Mouse (Mus musculus): ENCODE results near the gene Ppm1a. TPM values are rescaled to one million over a fixed set of nuclear protein-coding genes. Genes with fewer than 3 reads are reported as not detected.

Ppm1a gene
- total and polyA plus RNA-seq, 3 experiments, result 15.7 to 154 (median 75.8) TPM

GRCm38 (mm10) chr12:72843135-72843534 lies 85.9 kb downstream of the Ppm1a start:
- Histone ChIP-seq H3K27me3 (ENCODE audit: insufficient read depth, low read length) (no peaks in the 10 kb centered on the region; the same call in 1 of the 2 replicates), H3K36me3 (replicated peaks) (no peaks in the 10 kb centered on the region), H3K4me3 (ENCODE audit: low read depth, low read length) (no peak overlapping the region; the same call in 1 of the 2 replicates), H3K9me3 (replicated peaks) (peaks cover 9% of the 10 kb centered on the region), H3K4me1 (ENCODE audit: insufficient read depth, low read depth, low read length) (peaks cover 21% of the 10 kb centered on the region)
- 0 out of 2 replicates have a peak, but pooled peaks have one; percentile 16 for ATAC-seq (ENCODE audit: extremely low read depth, insufficient number of reproducible peaks, low FRiP score, poor library complexity, severe bottlenecking)
- no peak for TF ChIP-seq POLR2AphosphoS5 (IDR thresholded peaks at IDR 0.05; ENCODE audit: insufficient replicate concordance, low read depth, low read length)
- no peak for TF ChIP-seq GATA1 (IDR thresholded peaks at IDR 0.05; ENCODE audit: borderline replicate concordance, low read length)
- TF ChIP-seq TAL1 (conservative IDR thresholded peaks at IDR 0.05; ENCODE audit: low read depth, low read length), result no peak
- TF ChIP-seq GATA2 (IDR thresholded peaks at IDR 0.05; ENCODE audit: borderline replicate concordance, low read depth, low read length), result no peak
- peak; percentile 42; the same call in 1 of the 2 replicates for TF ChIP-seq CTCF (IDR thresholded peaks at IDR 0.05; ENCODE audit: low read depth, low read length)
- DNase-seq (ENCODE audit: low spot score), result peak; percentile 30

DNA sequence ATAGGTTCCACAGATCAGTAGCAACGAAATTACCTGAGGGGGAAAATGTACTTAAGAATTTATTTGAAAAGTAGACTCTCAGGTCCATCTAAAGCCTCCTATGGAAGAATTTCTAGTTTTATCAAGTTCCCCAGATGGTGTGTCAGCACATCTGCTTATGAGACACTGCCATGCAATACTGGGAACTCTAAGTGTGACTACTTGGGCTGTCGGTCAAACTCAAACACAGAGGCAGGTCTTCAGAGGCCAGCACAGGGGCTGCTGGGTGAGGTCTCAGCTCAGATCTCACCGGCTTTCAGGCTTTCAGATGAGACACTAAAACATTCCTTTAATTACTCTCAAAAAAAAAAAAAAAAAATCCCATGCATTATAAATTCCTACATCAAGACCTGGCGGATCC lies 86.3 kb downstream of the Ppm1a start:
- H3K9me3 ChIP-seq (replicated peaks), result peaks cover 9% of the 10 kb centered on the region
- DNase-seq (ENCODE audit: low spot score), result peak; percentile 50
- no peaks in the 10 kb centered on the region; the same call in 1 of the 2 replicates for H3K27me3 ChIP-seq (ENCODE audit: insufficient read depth, low read length)
- ATAC-seq (ENCODE audit: extremely low read depth, insufficient number of reproducible peaks, low FRiP score, poor library complexity, severe bottlenecking), result peak; percentile 51
- H3K36me3 ChIP-seq (replicated peaks), result no peaks in the 10 kb centered on the region
- TF ChIP-seq CTCF (IDR thresholded peaks at IDR 0.05; ENCODE audit: low read depth, low read length) (no peak), GATA1 (IDR thresholded peaks at IDR 0.05; ENCODE audit: borderline replicate concordance, low read length) (no peak), GATA2 (IDR thresholded peaks at IDR 0.05; ENCODE audit: borderline replicate concordance, low read depth, low read length) (no peak), TAL1 (conservative IDR thresholded peaks at IDR 0.05; ENCODE audit: low read depth, low read length) (0 out of 2 replicates have a peak, but pooled peaks have one; percentile 12), POLR2AphosphoS5 (IDR thresholded peaks at IDR 0.05; ENCODE audit: insufficient replicate concordance, low read depth, low read length) (no peak)
- peaks cover 21% of the 10 kb centered on the region for H3K4me1 ChIP-seq (ENCODE audit: insufficient read depth, low read depth, low read length)
- H3K4me3 ChIP-seq (ENCODE audit: low read depth, low read length), result peak overlapping the region; percentile 71

GRCm38 (mm10) chr12:72843973-72844620 lies 86.8 kb downstream of the Ppm1a start:
- TF ChIP-seq GATA1 (IDR thresholded peaks at IDR 0.05; ENCODE audit: borderline replicate concordance, low read length) (no peak), TAL1 (conservative IDR thresholded peaks at IDR 0.05; ENCODE audit: low read depth, low read length) (no peak), CTCF (IDR thresholded peaks at IDR 0.05; ENCODE audit: low read depth, low read length) (no peak), GATA2 (IDR thresholded peaks at IDR 0.05; ENCODE audit: borderline replicate concordance, low read depth, low read length) (no peak), POLR2AphosphoS5 (IDR thresholded peaks at IDR 0.05; ENCODE audit: insufficient replicate concordance, low read depth, low read length) (no peak)
- Histone ChIP-seq H3K4me3 (ENCODE audit: low read depth, low read length) (peak overlapping the region; percentile 71), H3K9me3 (replicated peaks) (peaks cover 9% of the 10 kb centered on the region), H3K27me3 (ENCODE audit: insufficient read depth, low read length) (peaks cover under 1% of the 10 kb centered on the region; the same call in 1 of the 2 replicates), H3K4me1 (ENCODE audit: insufficient read depth, low read depth, low read length) (peaks cover 21% of the 10 kb centered on the region), H3K36me3 (replicated peaks) (no peaks in the 10 kb centered on the region)
- ATAC-seq (ENCODE audit: extremely low read depth, insufficient number of reproducible peaks, low FRiP score, poor library complexity, severe bottlenecking) (peak; percentile 94), DNase-seq (ENCODE audit: low spot score) (peak; percentile 98)

- Histone ChIP-seq H3K4me3 (ENCODE audit: low read depth, low read length) (no peak overlapping the region), H3K4me1 (ENCODE audit: insufficient read depth, low read depth, low read length) (peaks cover 21% of the 10 kb centered on the region), H3K27me3 (ENCODE audit: insufficient read depth, low read length) (peaks cover 3% of the 10 kb centered on the region; the same call in 1 of the 2 replicates), H3K36me3 (replicated peaks) (no peaks in the 10 kb centered on the region), H3K9me3 (replicated peaks) (peaks cover 7% of the 10 kb centered on the region)
- TF ChIP-seq CTCF (IDR thresholded peaks at IDR 0.05; ENCODE audit: low read depth, low read length) (no peak), GATA2 (IDR thresholded peaks at IDR 0.05; ENCODE audit: borderline replicate concordance, low read depth, low read length) (no peak), TAL1 (conservative IDR thresholded peaks at IDR 0.05; ENCODE audit: low read depth, low read length) (no peak), POLR2AphosphoS5 (IDR thresholded peaks at IDR 0.05; ENCODE audit: insufficient replicate concordance, low read depth, low read length) (no peak), GATA1 (IDR thresholded peaks at IDR 0.05; ENCODE audit: borderline replicate concordance, low read length) (no peak)
- DNase-seq (ENCODE audit: low spot score) (no peak), ATAC-seq (ENCODE audit: extremely low read depth, insufficient number of reproducible peaks, low FRiP score, poor library complexity, severe bottlenecking) (no peak)
These were observed 88.7 kb downstream of the Ppm1a start for GRCm38 (mm10) chr12:72845946-72846345.

GRCm38 (mm10) chr12:72847725-72848124 lies 90.5 kb downstream of the Ppm1a start:
- peaks cover 19% of the 10 kb centered on the region for H3K4me1 ChIP-seq (ENCODE audit: insufficient read depth, low read depth, low read length)
- H3K27me3 ChIP-seq (ENCODE audit: insufficient read depth, low read length), result peaks cover 3% of the 10 kb centered on the region; the same call in 1 of the 2 replicates
- peak; percentile 46 for DNase-seq (ENCODE audit: low spot score)
- H3K9me3 ChIP-seq (replicated peaks), result no peaks in the 10 kb centered on the region
- no peaks in the 10 kb centered on the region for H3K36me3 ChIP-seq (replicated peaks)
- no peak overlapping the region for H3K4me3 ChIP-seq (ENCODE audit: low read depth, low read length)
- TF ChIP-seq TAL1 (conservative IDR thresholded peaks at IDR 0.05; ENCODE audit: low read depth, low read length) (no peak), CTCF (IDR thresholded peaks at IDR 0.05; ENCODE audit: low read depth, low read length) (0 out of 2 replicates have a peak, but pooled peaks have one; percentile 59)
- no peak for ATAC-seq (ENCODE audit: extremely low read depth, insufficient number of reproducible peaks, low FRiP score, poor library complexity, severe bottlenecking)

Other genes with a start within 250 kb of the Ppm1a start
- 12.8 and 12.9 TPM in 2 replicates for gene Pcnx4, start 221.1 kb upstream of the Ppm1a start, total RNA-seq (2014; fragmentation: Nextera tagmentation)
- gene Pcnx4, start 221.1 kb upstream of the Ppm1a start, total RNA-seq (2017), result 4.5 and 5.6 TPM in 2 replicates
- 1.7 and 2.1 TPM in 2 replicates for gene Pcnx4, start 221.1 kb upstream of the Ppm1a start, polyA plus RNA-seq (2012)
- gene Gm4756, start 107.8 kb upstream of the Ppm1a start, total RNA-seq (2014; fragmentation: Nextera tagmentation), result not detected in 2 replicates
- gene Gm4756, start 107.8 kb upstream of the Ppm1a start, total RNA-seq (2017), result 0.12 and 0.16 TPM in 2 replicates
- gene Gm4756, start 107.8 kb upstream of the Ppm1a start, polyA plus RNA-seq (2012), result not detected in 2 replicates
- 10.9 and 14.4 TPM in 2 replicates for gene Dhrs7, start 92.5 kb upstream of the Ppm1a start, total RNA-seq (2014; fragmentation: Nextera tagmentation)
- 31.6 and 37.4 TPM in 2 replicates for gene Dhrs7, start 92.5 kb upstream of the Ppm1a start, total RNA-seq (2017)
- gene Dhrs7, start 92.5 kb upstream of the Ppm1a start, polyA plus RNA-seq (2012), result 4.3 and 7.2 TPM in 2 replicates
- gene Six6, start 182.4 kb downstream of the Ppm1a start, total RNA-seq (2014; fragmentation: Nextera tagmentation), result not detected in 2 replicates
- gene Six6, start 182.4 kb downstream of the Ppm1a start, total RNA-seq (2017), result 0.06 and 0.16 TPM in 2 replicates
- gene Six6, start 182.4 kb downstream of the Ppm1a start, polyA plus RNA-seq (2012), result not detected in 2 replicates
- not detected in 2 replicates for gene 4930447C04Rik, start 183.3 kb downstream of the Ppm1a start, total RNA-seq (2014; fragmentation: Nextera tagmentation)
- 0.29 and 0.66 TPM in 2 replicates for gene 4930447C04Rik, start 183.3 kb downstream of the Ppm1a start, total RNA-seq (2017)
- gene 4930447C04Rik, start 183.3 kb downstream of the Ppm1a start, polyA plus RNA-seq (2012), result not detected in 2 replicates

Data from G1E (cell line).